Mouse (Mus musculus) midbrain, postnatal 0 days (tissue): ENCODE measurements around the gene Six4. TPM values are rescaled to one million over a fixed set of nuclear protein-coding genes. Genes with fewer than 3 reads are reported as not detected.
"Not testable (repeated sequence)": the region's sequence is repeated elsewhere in the genome, so short reads cannot be mapped to it uniquely, and the experiment has no call there.

Experiments
- ATAC-seq: fragments of 200-750 bp; cut with Nextera tagmentation; 2 replicates; pipeline ENCODE4 v1.8.0; 2017; ENCODE audit warnings: moderate number of reproducible peaks, mild to moderate bottlenecking, moderate TSS enrichment, moderate library complexity; ENCODE audit not compliant: low FRiP score
- DNase-seq: peaks from one replicate; pipeline ENCODE4 v3.0.0-alpha.2; 2015; ENCODE audit warnings: low spot score
- H3K27ac ChIP-seq: fragments of 300-500 bp; sonication (generic); 2 replicates; pipeline ENCODE4 v1.5.1; 2014; ENCODE audit warnings: low read depth, mild to moderate bottlenecking, low read length, mixed read lengths
- H3K27me3 ChIP-seq: fragments of 300-500 bp; sonication (generic); 2 replicates; pipeline ENCODE4 v1.6.1; 2014; ENCODE audit warnings: low read length, control low read depth, mixed read lengths; ENCODE audit not compliant: insufficient read depth
- H3K36me3 ChIP-seq: fragments of 300-500 bp; sonication (generic); 2 replicates; pipeline ENCODE4 v1.6.1; 2014; ENCODE audit warnings: low read length, control low read depth, mixed read lengths; ENCODE audit not compliant: insufficient read depth
- H3K4me1 ChIP-seq: fragments of 300-500 bp; sonication (generic); 2 replicates; pipeline ENCODE4 v1.6.1; 2014; ENCODE audit warnings: mild to moderate bottlenecking, control low read depth, antibody characterized with exemption, low read length, mixed read lengths; ENCODE audit not compliant: insufficient read depth
- H3K4me2 ChIP-seq: fragments of 300-500 bp; sonication (generic); 2 replicates; pipeline ENCODE4 v1.6.1; 2014; ENCODE audit warnings: low read depth, mild to moderate bottlenecking, low read length, mixed read lengths; ENCODE audit not compliant: poor library complexity, severe bottlenecking
- H3K4me3 ChIP-seq: fragments of 300-500 bp; sonication (generic); 2 replicates; pipeline ENCODE4 v1.5.1; 2014; ENCODE audit warnings: low read depth, mild to moderate bottlenecking, low read length, moderate library complexity
- H3K9ac ChIP-seq: fragments of 300-500 bp; sonication (generic); replicated peaks from 2 replicates; pipeline ENCODE4 v1.6.1; 2014; ENCODE audit warnings: mild to moderate bottlenecking, low read length, moderate library complexity, mixed read lengths; ENCODE audit not compliant: poor library complexity, severe bottlenecking
- H3K9me3 ChIP-seq: fragments of 300-500 bp; sonication (generic); 2 replicates; pipeline ENCODE4 v1.6.1; 2016; ENCODE audit warnings: low read length, control low read depth
- CTCF ChIP-seq: IDR thresholded peaks from 2 replicates; pipeline ENCODE4 v1.5.1; 2016; ENCODE audit warnings: antibody characterized with exemption, mild to moderate bottlenecking
- WGBS: fragments of 180-500 bp; shearing (Covaris S2); extraction: QIAGEN DNeasy Blood & Tissue Kit; methylation state at CpG from one replicate; pipeline ENCODE4 v1.1.7; 2014; 5-methylcytosine and 5-hydroxymethylcytosine counted together
- polyA plus RNA-seq: library from polyadenylated mRNA; unstranded; fragments of >200 nt; fragmentation: Nextera tagmentation; extraction: Ambion mirVana; gene quantifications from 2 replicates; pipeline ENCODE4 v1.2.1, GENCODE M21; 2015
- total RNA-seq: library from RNA; depleted of rRNA; stranded (reverse); fragments of >200 nt; gene quantifications from 2 replicates; pipeline ENCODE4 v1.2.3, GENCODE M21; 2014

Six4 gene
- total and polyA plus RNA-seq, 2 experiments from 2014 or later, result 0.16 to 0.66 TPM

DNA sequence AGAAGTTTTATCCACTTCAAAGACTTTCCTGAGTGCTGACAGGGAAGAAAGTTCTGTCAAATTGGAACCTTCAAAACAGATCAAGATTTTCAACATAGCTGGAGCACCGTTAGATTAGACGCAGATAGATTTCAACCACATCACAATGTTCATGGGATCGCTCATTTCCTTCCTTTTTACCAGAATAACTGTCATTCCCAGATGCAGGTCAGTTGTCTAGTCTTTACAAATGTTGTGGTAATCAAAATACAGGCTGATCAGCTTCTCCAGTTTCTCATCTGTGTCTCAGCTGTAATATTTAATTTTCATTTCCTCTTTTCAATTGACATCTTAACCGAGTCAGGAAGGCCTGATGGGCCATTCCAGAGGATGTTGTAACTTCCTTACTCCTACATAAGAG lies 29.5 kb downstream of the Six4 start:
- WGBS, result 86% methylated on average over 4 of the region's 4 CpGs
- H3K36me3 ChIP-seq, result no peaks in the 10 kb centered on the region
- DNase-seq (no peak), ATAC-seq (no peak)
- H3K27me3 ChIP-seq, result no peaks in the 10 kb centered on the region
- no peak for TF ChIP-seq CTCF
- H3K9me3 ChIP-seq, result no peaks in the 10 kb centered on the region
- H3K4me3 ChIP-seq, result no peak overlapping the region
- no peak overlapping the region for H3K9ac ChIP-seq
- no peaks in the 10 kb centered on the region for H3K4me1 ChIP-seq
- no peak overlapping the region for H3K4me2 ChIP-seq
- no peak overlapping the region for H3K27ac ChIP-seq

DNA sequence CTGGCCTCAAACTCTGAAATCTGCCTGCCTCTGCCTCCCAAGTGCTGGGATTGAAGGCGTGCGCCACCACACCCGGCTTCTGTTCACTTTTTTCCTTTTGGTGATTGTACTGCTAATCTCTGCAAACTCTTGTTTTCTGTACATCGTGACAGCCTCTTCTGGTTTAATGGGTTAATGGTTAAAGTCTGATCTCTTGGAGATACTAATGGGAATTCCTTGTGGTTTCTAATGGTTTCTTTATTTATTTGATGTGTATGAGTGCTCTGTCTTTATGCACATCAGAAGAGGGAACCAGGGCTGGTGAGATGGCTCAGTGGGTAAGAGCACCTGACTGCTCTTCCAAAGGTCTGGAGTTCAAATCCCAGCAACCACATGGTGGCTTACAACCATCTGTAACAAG lies 31.4 kb downstream of the Six4 start:
- not testable (repeated sequence) for H3K4me1 ChIP-seq, ATAC-seq, H3K36me3 ChIP-seq, H3K27me3 ChIP-seq, H3K9ac ChIP-seq, H3K4me3 ChIP-seq, H3K4me2 ChIP-seq, H3K27ac ChIP-seq, H3K9me3 ChIP-seq, DNase-seq
- 92% methylated on average over 4 of the region's 4 CpGs for WGBS

DNA sequence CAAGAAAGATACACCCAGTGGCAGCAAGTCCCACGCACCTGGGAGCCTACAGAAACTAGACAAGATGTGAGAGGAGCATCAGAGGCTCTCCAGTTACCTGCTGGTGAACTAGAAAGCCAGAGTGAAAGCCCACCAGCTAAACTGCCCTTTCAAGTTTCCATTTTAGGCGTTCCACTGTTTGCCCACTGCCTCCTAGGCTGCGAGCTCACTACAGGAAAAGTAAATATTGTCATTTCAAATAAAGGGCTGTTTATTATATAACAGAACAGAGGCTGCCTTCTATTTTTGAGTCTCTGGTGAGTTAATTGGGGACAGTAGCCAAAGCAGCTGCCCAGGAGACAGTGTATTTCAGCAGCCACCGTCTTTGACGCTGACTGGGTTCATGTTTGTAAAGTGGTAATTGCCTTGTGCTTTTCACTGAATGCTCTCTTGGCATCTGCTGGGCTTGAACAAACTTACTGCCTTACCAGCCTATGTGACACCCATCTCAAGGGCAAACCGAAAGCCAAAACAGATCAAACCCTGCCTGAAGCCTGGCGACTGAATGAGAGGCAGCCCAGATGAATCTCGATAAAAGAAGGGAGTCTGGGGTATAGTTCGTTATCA lies 52.3 kb downstream of the Six4 start:
- Histone ChIP-seq H3K9ac (no peak overlapping the region), H3K4me3 (no peak overlapping the region), H3K36me3 (no peaks in the 10 kb centered on the region), H3K27ac (no peak overlapping the region), H3K4me2 (no peak overlapping the region), H3K27me3 (peaks cover 17% of the 10 kb centered on the region), H3K4me1 (no peaks in the 10 kb centered on the region), H3K9me3 (no peaks in the 10 kb centered on the region)
- no peak for ATAC-seq
- 64% methylated on average over 9 of the region's 9 CpGs for WGBS
- no peak for TF ChIP-seq CTCF
- no peak for DNase-seq

DNA sequence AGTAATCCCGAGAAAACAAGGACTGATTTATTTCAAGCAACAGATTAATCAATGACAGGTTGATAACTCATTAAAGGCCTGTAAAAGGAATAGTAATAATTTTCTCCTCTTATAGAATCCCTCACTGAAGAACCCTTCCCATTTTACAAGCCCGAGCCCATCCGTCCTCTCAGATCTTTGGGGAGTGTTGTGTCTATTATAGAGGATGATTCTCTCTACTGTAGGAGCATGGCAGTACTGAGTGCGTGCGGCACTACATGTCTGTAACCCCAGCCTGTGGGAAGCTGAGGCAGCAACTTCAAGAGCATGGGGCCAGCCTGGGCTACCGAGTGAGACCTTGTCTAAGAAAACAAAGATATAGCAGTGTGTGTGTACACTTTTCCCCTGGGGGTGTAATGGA lies 55.8 kb downstream of the Six4 start:
- H3K27ac ChIP-seq, result no peak overlapping the region
- H3K36me3 ChIP-seq, result no peaks in the 10 kb centered on the region
- no peaks in the 10 kb centered on the region for H3K9me3 ChIP-seq
- no peak overlapping the region for H3K4me2 ChIP-seq
- ATAC-seq, result no peak
- DNase-seq, result no peak
- no peak overlapping the region for H3K4me3 ChIP-seq
- TF ChIP-seq CTCF, result no peak
- WGBS, result 93% methylated on average over 6 of the region's 6 CpGs
- no peak overlapping the region for H3K9ac ChIP-seq
- no peaks in the 10 kb centered on the region for H3K4me1 ChIP-seq
- H3K27me3 ChIP-seq, result peaks cover 45% of the 10 kb centered on the region

DNA sequence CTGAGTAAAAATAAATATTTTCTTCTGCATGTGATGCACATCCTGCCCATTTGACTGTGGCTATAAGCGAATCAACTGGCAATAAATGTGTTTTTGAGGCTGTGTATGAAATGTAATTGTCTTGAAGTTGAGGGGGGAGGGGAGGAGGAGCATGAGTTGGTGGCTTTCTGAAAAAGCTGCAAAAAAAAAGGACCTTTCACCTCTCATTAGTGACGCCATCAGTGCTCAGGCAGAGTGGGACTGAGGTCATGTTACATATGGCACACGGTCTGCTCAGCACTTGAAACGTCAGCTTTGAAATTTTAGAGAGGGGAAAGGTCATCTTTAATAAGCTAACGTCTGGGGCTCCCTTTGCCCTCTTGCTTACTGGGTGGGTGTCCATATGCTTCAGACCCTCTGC lies 57.8 kb downstream of the Six4 start:
- Histone ChIP-seq H3K36me3 (no peaks in the 10 kb centered on the region), H3K4me1 (no peaks in the 10 kb centered on the region), H3K9me3 (no peaks in the 10 kb centered on the region), H3K27me3 (peaks cover 63% of the 10 kb centered on the region), H3K4me2 (no peak overlapping the region), H3K9ac (no peak overlapping the region), H3K27ac (no peak overlapping the region), H3K4me3 (no peak overlapping the region)
- 26% methylated on average over 5 of the region's 5 CpGs for WGBS
- no peak for TF ChIP-seq CTCF
- DNase-seq (no peak), ATAC-seq (no peak)

DNA sequence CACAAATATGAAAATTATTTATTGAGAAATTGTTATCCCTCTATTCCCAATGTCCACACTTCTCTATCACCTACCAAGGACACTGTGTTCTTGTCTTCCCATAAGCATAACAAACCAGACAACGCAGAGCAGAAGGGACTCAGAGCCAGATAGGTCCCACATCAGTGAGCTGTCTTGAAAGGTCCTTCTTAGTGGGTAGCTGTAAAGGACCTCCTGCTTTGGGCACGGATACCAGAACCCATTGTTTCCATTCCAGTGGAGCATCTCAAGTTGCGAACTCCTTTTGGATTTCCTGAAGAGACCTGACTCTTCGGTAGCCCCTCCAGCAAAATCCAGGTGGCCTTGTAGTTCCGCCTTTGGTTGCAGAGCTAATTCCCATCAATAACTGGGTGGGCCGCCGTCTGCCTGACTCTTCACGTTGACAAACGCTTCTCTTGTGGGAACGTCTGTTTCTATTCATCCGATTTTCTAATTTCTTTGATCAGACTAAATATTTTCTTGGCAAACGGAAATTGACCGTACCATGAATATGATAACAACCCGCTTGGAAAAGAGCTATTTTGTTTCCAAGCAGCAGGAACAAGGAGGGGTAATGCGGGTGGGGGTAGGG lies 58.6 kb downstream of the Six4 start:
- Histone ChIP-seq H3K9me3 (no peaks in the 10 kb centered on the region), H3K4me3 (no peak overlapping the region), H3K27me3 (peaks cover 71% of the 10 kb centered on the region), H3K27ac (no peak overlapping the region), H3K4me2 (no peak overlapping the region), H3K4me1 (no peaks in the 10 kb centered on the region), H3K9ac (no peak overlapping the region), H3K36me3 (no peaks in the 10 kb centered on the region)
- 16% methylated on average over 15 of the region's 15 CpGs for WGBS
- no peak for TF ChIP-seq CTCF
- ATAC-seq (no peak), DNase-seq (no peak)
